8 mouse cellular contexts compared by ENCODE assay signal in the genomic region with DNA sequence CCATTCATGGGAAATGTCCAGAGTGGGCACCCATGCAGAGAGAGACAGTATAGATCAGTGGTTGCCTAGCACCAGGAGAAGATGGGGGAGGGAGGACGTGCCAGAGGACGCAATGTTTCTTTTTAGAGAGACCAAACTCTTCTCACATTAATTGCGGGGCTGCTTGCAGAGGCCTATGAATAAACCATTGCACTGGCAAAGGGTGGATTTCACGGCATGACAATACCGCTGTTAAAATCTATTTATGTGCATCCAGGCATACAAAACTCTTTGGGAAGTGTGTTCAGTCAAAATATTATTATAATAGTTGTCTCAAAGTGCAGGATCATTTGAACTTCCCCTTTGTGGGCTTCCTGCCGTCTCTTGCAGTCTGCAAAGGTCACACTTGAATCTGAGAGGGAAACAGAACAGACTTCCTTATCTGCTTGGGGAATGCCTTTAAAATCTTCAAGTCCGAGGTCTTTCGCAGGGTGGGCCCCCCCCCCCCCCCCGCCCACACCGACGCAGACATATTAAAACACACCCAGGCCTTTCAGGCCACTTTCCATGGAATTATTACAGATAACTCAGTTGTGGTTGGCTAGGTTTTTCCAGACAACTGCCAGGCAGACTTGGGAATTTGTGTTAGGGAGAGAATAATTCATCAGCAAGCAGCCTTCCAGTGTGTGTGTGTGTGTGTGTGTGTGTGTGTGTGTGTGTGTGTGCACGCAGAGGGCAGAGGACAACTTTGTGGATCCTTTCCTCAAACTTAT.
DNase-seq lines count a peak whose midpoint lies in the region; ATAC-seq and TF ChIP-seq lines count a peak whose summit lies in the region.

No protein-coding gene starts in this region.

- no peak for TF ChIP-seq CTCF in lung, embryonic 14.5 days (IDR thresholded peaks at IDR 0.05; ENCODE audit: low read depth)
- no peak for TF ChIP-seq CTCF in lung, postnatal 0 days (IDR thresholded peaks at IDR 0.05)

- H3K4me1 ChIP-seq in lung, embryonic 14.5 days (ENCODE audit: insufficient read depth), result peaks cover 20% of the 10 kb centered on the region
- H3K4me1 ChIP-seq in intestine, embryonic 14.5 days (replicated peaks; ENCODE audit: control insufficient read depth, insufficient read depth, low read length), result peaks cover 6% of the 10 kb centered on the region; the same call in 1 of the 2 replicates
- H3K4me1 ChIP-seq in lung, postnatal 0 days (ENCODE audit: insufficient read depth, low read depth, low read length), result peaks cover 4% of the 10 kb centered on the region; the same call in 1 of the 2 replicates

- H3K27me3 ChIP-seq in lung, embryonic 14.5 days (ENCODE audit: insufficient read depth, low read length), result no peaks in the 10 kb centered on the region
- H3K27me3 ChIP-seq in intestine, embryonic 14.5 days (replicated peaks; ENCODE audit: control insufficient read depth, insufficient read depth, low read length), result no peaks in the 10 kb centered on the region
- no peaks in the 10 kb centered on the region for H3K27me3 ChIP-seq in lung, postnatal 0 days (replicated peaks; ENCODE audit: insufficient read depth, low read length)

- H3K27ac ChIP-seq in lung, embryonic 14.5 days (ENCODE audit: low read depth), result peak overlapping the region; percentile 85
- H3K27ac ChIP-seq in intestine, embryonic 14.5 days (ENCODE audit: low read depth), result peak overlapping the region; percentile 70
- peak overlapping the region; percentile 73 for H3K27ac ChIP-seq in lung, postnatal 0 days (ENCODE audit: low read length)

- peak overlapping the region; percentile 31; the same call in 1 of the 2 replicates for H3K4me2 ChIP-seq in lung, embryonic 14.5 days
- no peak overlapping the region for H3K4me2 ChIP-seq in intestine, embryonic 14.5 days (ENCODE audit: low read length)
- H3K4me2 ChIP-seq in lung, postnatal 0 days (replicated peaks; ENCODE audit: low read depth, low read length), result no peak overlapping the region

- H3K9me3 ChIP-seq in lung, embryonic 14.5 days (ENCODE audit: low read depth, low read length), result no peaks in the 10 kb centered on the region
- H3K9me3 ChIP-seq in intestine, embryonic 14.5 days (ENCODE audit: control insufficient read depth, low read length), result no peaks in the 10 kb centered on the region
- H3K9me3 ChIP-seq in lung, postnatal 0 days (ENCODE audit: low read length), result no peaks in the 10 kb centered on the region

- 5% methylated on average over 12 of the region's 12 CpGs for WGBS in lung, embryonic 14.5 days
- WGBS in intestine, embryonic 14.5 days, result 5% methylated on average over 12 of the region's 12 CpGs
- WGBS in lung, postnatal 0 days, result 2% methylated on average over 12 of the region's 12 CpGs

- no peak overlapping the region for H3K4me3 ChIP-seq in lung, embryonic 14.5 days (ENCODE audit: low read depth, low read length)
- no peak overlapping the region for H3K4me3 ChIP-seq in intestine, embryonic 14.5 days (ENCODE audit: low read depth, low read length)
- no peak overlapping the region for H3K4me3 ChIP-seq in lung, postnatal 0 days (ENCODE audit: low read depth, low read length)

- DNase-seq in lung, embryonic 14.5 days, result peak; percentile 83
- DNase-seq in lung, adult 18-20 months, result no peak
- no peak for DNase-seq in intestine, embryonic 14.5 days (ENCODE audit: low spot score)
- peak; percentile 82 for DNase-seq in lung, postnatal 0 days (ENCODE audit: low spot score)
- DNase-seq in right cerebral cortex, postnatal 25 days, result peak; percentile 31
- no peak for DNase-seq in thymus, postnatal 25 days

- ATAC-seq in lung, embryonic 14.5 days (ENCODE audit: insufficient read depth), result peak; percentile 64; the same call in 1 of the 2 replicates
- peak; percentile 89 for ATAC-seq in granulocyte monocyte progenitor cell, adult 5-6 weeks (replicated peaks; ENCODE audit: poor library complexity, severe bottlenecking)
- no peak for ATAC-seq in intestine, embryonic 14.5 days (replicated peaks; ENCODE audit: low FRiP score, low TSS enrichment, low read depth)
- ATAC-seq in lung, postnatal 0 days, result peak; percentile 57
- ATAC-seq in erythroblast, adult 5-6 weeks (replicated peaks; ENCODE audit: low FRiP score, poor library complexity, severe bottlenecking), result no peak

- no peak overlapping the region for H3K9ac ChIP-seq in lung, embryonic 14.5 days
- no peak overlapping the region for H3K9ac ChIP-seq in intestine, embryonic 14.5 days (ENCODE audit: low read length)
- no peak overlapping the region for H3K9ac ChIP-seq in lung, postnatal 0 days (replicated peaks; ENCODE audit: low read depth)

- TF ChIP-seq EP300 in lung, postnatal 0 days (IDR thresholded peaks at IDR 0.05), result peak; percentile 66; the same call in 1 of the 2 replicates

- H3K36me3 ChIP-seq in lung, embryonic 14.5 days (ENCODE audit: insufficient read depth), result no peaks in the 10 kb centered on the region
- H3K36me3 ChIP-seq in intestine, embryonic 14.5 days (ENCODE audit: control insufficient read depth, insufficient read depth, low read length), result no peaks in the 10 kb centered on the region
- H3K36me3 ChIP-seq in lung, postnatal 0 days (ENCODE audit: insufficient read depth, low read length), result no peaks in the 10 kb centered on the region

Comparison
In these comparisons a context has a peak if more than half of its experiments do, and no peak if none do; other contexts are left out.
1. DNase-seq: peak in lung, embryonic 14.5 days (single experiment), lung, postnatal 0 days (single experiment) and right cerebral cortex, postnatal 25 days (single experiment); none in lung, adult 18-20 months (0 of 2), intestine, embryonic 14.5 days (single experiment) and thymus, postnatal 25 days (single experiment).
2. ATAC-seq: peak in lung, embryonic 14.5 days (single experiment), granulocyte monocyte progenitor cell, adult 5-6 weeks (single experiment) and lung, postnatal 0 days (single experiment); none in intestine, embryonic 14.5 days (single experiment) and erythroblast, adult 5-6 weeks (single experiment).
3. Peak in every context shown above with its lines, with median percentiles within 50 percentile points of each other: H3K27ac ChIP-seq.